Mouse (Mus musculus): ENCODE results near the gene Sin3a. TPM values are rescaled to one million over a fixed set of nuclear protein-coding genes. Genes with fewer than 3 reads are reported as not detected.

Sin3a gene
- 27.9 and 39.6 TPM in 2 replicates for total RNA-seq (2014; rRNA removed; ENCODE audit: low replicate concordance)
- 9.7 and 12.1 TPM in 2 replicates for polyA plus RNA-seq (2015; fragmentation: Nextera tagmentation; extraction: Ambion mirVana)

DNA sequence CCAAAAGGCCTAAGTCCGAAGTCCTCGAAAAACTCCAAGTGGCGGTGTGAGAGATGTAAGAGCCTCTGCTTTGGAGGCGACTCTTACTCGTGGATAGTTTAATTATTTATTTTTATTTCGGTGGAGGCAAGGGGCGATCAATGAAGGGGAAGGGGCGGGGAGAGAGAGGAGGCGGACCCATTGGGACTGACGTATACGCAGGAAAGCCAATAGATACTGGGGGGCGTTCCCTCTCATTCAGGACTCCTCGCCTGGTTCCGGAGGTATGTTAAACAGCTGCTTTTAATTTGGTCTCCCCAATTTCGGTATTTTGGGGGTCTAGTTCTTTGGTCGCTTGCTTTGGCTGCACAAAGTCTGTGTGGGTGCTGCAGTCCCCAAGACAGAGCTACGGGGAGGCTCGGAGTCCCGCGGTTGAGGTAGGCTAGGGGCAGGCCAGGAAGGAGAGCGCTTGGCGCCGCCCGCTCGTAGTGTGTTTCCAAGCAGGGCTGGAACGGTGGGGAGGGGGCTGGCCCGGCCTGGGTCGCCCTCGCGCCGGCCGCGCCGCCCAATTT is at the start of gene Sin3a:
TSS of gene Sin3a (plus strand) at position 240 of the 551 bp plus-strand sequence.
- H3K9ac ChIP-seq (replicated peaks; ENCODE audit: low read depth, low read length): peak within 1 kb of the TSS; percentile 71
- ATAC-seq (ENCODE audit: insufficient read depth, low read depth) (no peak), DNase-seq (ENCODE audit: low spot score) (peak; percentile 84)
- H3K4me1 ChIP-seq (ENCODE audit: control insufficient read depth, insufficient read depth): peaks cover 11% of the 10 kb centered on the region
- H3K9me3 ChIP-seq (replicated peaks; ENCODE audit: control insufficient read depth, low read length): no peaks in the 10 kb centered on the region
- no peaks in the 10 kb centered on the region for H3K27me3 ChIP-seq (ENCODE audit: control insufficient read depth, insufficient read depth, low read length)
- H3K27ac ChIP-seq (ENCODE audit: low read depth): peak within 1 kb of the TSS; percentile 99
- H3K36me3 ChIP-seq (replicated peaks; ENCODE audit: control insufficient read depth, insufficient read depth, low read length): no peaks in the 10 kb centered on the region
- peak within 1 kb of the TSS; percentile 96 for H3K4me2 ChIP-seq (ENCODE audit: low read depth, low read length)
- WGBS: under 1% methylated on average over 33 of the region's 34 CpGs
- peak within 1 kb of the TSS; percentile 88 for H3K4me3 ChIP-seq (ENCODE audit: low read depth, low read length)
- TF ChIP-seq EP300 (IDR thresholded peaks at IDR 0.05; ENCODE audit: low read depth): no peak
- TF ChIP-seq CTCF (IDR thresholded peaks at IDR 0.05; ENCODE audit: low read depth): no peak

DNA sequence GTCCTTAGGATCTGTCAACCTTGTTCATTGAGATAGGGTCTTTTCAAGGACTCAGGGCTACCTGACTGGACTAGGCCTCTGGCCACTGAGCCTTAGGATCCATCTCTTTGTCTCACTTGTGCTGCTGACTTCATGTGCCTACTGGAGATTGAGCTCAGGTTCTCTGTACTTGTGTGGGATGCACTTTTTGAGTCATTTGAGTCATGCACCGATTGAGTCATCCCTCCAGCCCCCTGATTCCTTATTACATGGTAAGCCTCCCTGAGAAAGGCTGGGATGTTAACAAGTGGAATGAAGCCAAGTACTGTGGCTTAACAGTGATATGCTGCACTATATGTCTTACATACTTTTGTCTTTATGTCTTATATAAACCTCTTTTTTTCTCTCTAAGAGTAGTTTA is 40.1 kb upstream of the Sin3a start:
- no peak overlapping the region for H3K9ac ChIP-seq (replicated peaks; ENCODE audit: low read depth, low read length)
- peaks cover 53% of the 10 kb centered on the region for H3K36me3 ChIP-seq (replicated peaks; ENCODE audit: control insufficient read depth, insufficient read depth, low read length)
- H3K4me3 ChIP-seq (ENCODE audit: low read depth, low read length): no peak overlapping the region
- 88% methylated on average over 1 of the region's 1 CpGs for WGBS
- H3K9me3 ChIP-seq (replicated peaks; ENCODE audit: control insufficient read depth, low read length): no peaks in the 10 kb centered on the region
- H3K4me1 ChIP-seq (ENCODE audit: control insufficient read depth, insufficient read depth): no peaks in the 10 kb centered on the region
- ATAC-seq (ENCODE audit: insufficient read depth, low read depth) (no peak), DNase-seq (ENCODE audit: low spot score) (no peak)
- no peaks in the 10 kb centered on the region for H3K27me3 ChIP-seq (ENCODE audit: control insufficient read depth, insufficient read depth, low read length)
- H3K4me2 ChIP-seq (ENCODE audit: low read depth, low read length): no peak overlapping the region
- no peak for TF ChIP-seq CTCF (IDR thresholded peaks at IDR 0.05; ENCODE audit: low read depth)
- TF ChIP-seq EP300 (IDR thresholded peaks at IDR 0.05; ENCODE audit: low read depth): no peak
- no peak overlapping the region for H3K27ac ChIP-seq (ENCODE audit: low read depth)

DNA sequence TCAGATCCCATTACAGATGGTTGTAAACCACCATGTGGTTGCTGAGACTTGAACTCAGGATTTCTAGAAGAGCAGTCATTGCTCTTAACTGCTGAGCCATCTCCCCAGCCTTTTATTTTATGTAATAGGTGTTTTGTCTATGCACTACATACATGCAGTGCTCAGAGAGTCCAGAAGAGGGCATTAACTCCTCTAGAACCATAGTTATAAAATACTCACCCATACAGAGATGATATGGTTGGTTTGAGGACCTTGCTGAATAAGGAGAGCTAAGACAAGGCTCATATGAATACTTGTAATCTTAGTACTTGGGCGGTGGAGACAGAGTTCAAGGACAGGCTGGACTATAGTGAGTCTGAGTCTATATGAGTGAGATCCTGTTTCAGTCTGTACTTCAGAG is 15.6 kb upstream of the Sin3a start:
- peaks cover 36% of the 10 kb centered on the region for H3K36me3 ChIP-seq (replicated peaks; ENCODE audit: control insufficient read depth, insufficient read depth, low read length)
- ATAC-seq (ENCODE audit: insufficient read depth, low read depth) (no peak), DNase-seq (ENCODE audit: low spot score) (peak; percentile 26)
- no peaks in the 10 kb centered on the region for H3K27me3 ChIP-seq (ENCODE audit: control insufficient read depth, insufficient read depth, low read length)
- H3K9me3 ChIP-seq (replicated peaks; ENCODE audit: control insufficient read depth, low read length): no peaks in the 10 kb centered on the region
- H3K9ac ChIP-seq (replicated peaks; ENCODE audit: low read depth, low read length): no peak overlapping the region
- 90% methylated on average over 1 of the region's 1 CpGs for WGBS
- H3K4me3 ChIP-seq (ENCODE audit: low read depth, low read length): no peak overlapping the region
- no peaks in the 10 kb centered on the region for H3K4me1 ChIP-seq (ENCODE audit: control insufficient read depth, insufficient read depth)
- no peak overlapping the region for H3K4me2 ChIP-seq (ENCODE audit: low read depth, low read length)
- no peak for TF ChIP-seq EP300 (IDR thresholded peaks at IDR 0.05; ENCODE audit: low read depth)
- peak; percentile 66 for TF ChIP-seq CTCF (IDR thresholded peaks at IDR 0.05; ENCODE audit: low read depth)
- no peak overlapping the region for H3K27ac ChIP-seq (ENCODE audit: low read depth)

DNA sequence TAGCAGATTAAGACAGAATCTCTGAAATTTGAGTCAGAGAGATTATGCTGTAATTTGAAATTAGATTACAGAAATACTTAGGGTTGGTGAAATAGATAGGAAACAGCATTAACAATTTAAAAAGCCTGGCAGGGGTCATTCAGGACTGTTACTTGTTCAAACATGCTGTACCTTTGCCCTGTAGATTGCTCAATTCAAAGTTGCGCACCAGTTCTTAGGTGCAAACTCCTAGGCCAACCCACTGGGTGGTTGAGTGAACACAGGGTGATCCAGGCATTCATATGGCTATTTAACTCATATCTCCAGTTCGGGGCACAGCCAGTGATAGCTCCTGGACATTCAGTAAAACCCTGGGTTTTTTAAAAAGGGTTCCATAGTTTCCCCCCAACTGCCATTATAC is 7.7 kb upstream of the Sin3a start:
- H3K9me3 ChIP-seq (replicated peaks; ENCODE audit: control insufficient read depth, low read length): no peaks in the 10 kb centered on the region
- H3K36me3 ChIP-seq (replicated peaks; ENCODE audit: control insufficient read depth, insufficient read depth, low read length): peaks cover 26% of the 10 kb centered on the region
- no peak overlapping the region for H3K4me3 ChIP-seq (ENCODE audit: low read depth, low read length)
- no peak overlapping the region for H3K9ac ChIP-seq (replicated peaks; ENCODE audit: low read depth, low read length)
- DNase-seq (ENCODE audit: low spot score): no peak
- H3K4me2 ChIP-seq (ENCODE audit: low read depth, low read length): no peak overlapping the region
- no peaks in the 10 kb centered on the region for H3K4me1 ChIP-seq (ENCODE audit: control insufficient read depth, insufficient read depth)
- WGBS: 90% methylated on average over 2 of the region's 2 CpGs
- TF ChIP-seq CTCF (IDR thresholded peaks at IDR 0.05; ENCODE audit: low read depth) (no peak), EP300 (IDR thresholded peaks at IDR 0.05; ENCODE audit: low read depth) (no peak)
- H3K27ac ChIP-seq (ENCODE audit: low read depth): no peak overlapping the region
- no peaks in the 10 kb centered on the region for H3K27me3 ChIP-seq (ENCODE audit: control insufficient read depth, insufficient read depth, low read length)
- ATAC-seq (ENCODE audit: insufficient read depth, low read depth): no peak

DNA sequence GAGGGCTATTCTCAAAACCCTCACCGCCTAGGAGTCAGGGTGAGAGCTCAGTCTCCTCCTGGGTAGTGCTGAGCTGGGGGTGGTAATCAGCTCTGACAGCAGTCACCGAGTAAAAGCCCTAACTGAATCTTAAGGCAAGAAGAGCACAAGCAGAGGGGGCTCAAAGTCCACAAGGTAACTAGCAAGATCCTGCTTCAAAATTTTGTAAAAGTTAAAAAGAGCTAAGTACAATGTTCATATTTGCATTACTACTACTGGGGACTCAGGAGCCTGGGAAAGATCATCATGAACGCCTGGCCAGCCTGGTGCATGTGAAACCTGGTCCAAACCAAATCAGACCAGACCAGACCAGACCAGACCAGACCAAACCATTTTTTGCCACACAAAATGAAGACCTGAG is 3.6 kb upstream of the Sin3a start:
- TF ChIP-seq CTCF (IDR thresholded peaks at IDR 0.05; ENCODE audit: low read depth): no peak
- TF ChIP-seq EP300 (IDR thresholded peaks at IDR 0.05; ENCODE audit: low read depth): no peak
- no peaks in the 10 kb centered on the region for H3K27me3 ChIP-seq (ENCODE audit: control insufficient read depth, insufficient read depth, low read length)
- no peaks in the 10 kb centered on the region for H3K4me1 ChIP-seq (ENCODE audit: control insufficient read depth, insufficient read depth)
- peaks cover 3% of the 10 kb centered on the region; the same call in 1 of the 2 replicates for H3K36me3 ChIP-seq (replicated peaks; ENCODE audit: control insufficient read depth, insufficient read depth, low read length)
- no peaks in the 10 kb centered on the region for H3K9me3 ChIP-seq (replicated peaks; ENCODE audit: control insufficient read depth, low read length)
- H3K9ac ChIP-seq (replicated peaks; ENCODE audit: low read depth, low read length): no peak overlapping the region
- WGBS: 49% methylated on average over 3 of the region's 3 CpGs
- no peak overlapping the region for H3K4me2 ChIP-seq (ENCODE audit: low read depth, low read length)
- no peak overlapping the region for H3K4me3 ChIP-seq (ENCODE audit: low read depth, low read length)
- H3K27ac ChIP-seq (ENCODE audit: low read depth): no peak overlapping the region
- ATAC-seq (ENCODE audit: insufficient read depth, low read depth): no peak
- DNase-seq (ENCODE audit: low spot score): no peak

DNA sequence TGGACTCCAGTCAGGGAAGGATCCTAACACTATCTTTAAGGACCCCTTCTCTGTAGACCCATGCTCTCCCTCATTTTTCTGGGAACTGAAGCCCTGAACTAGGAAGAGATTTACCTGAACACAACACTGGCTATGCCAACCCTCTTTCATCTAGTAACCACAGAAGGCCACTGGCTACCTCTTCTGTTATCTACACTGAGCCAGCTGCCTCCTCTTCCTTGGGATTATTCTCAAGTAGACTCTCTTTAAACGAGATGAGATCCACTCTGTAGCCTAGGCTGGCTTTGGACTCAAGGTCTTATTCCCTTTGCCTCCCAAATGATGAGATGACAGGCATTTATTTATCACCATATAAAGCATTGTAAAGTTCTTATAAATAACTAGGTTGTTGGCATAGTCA is 1.6 kb upstream of the Sin3a start:
- Histone ChIP-seq H3K4me2 (ENCODE audit: low read depth, low read length) (no peak overlapping the region), H3K27me3 (ENCODE audit: control insufficient read depth, insufficient read depth, low read length) (no peaks in the 10 kb centered on the region), H3K4me1 (ENCODE audit: control insufficient read depth, insufficient read depth) (peaks cover 10% of the 10 kb centered on the region), H3K27ac (ENCODE audit: low read depth) (no peak overlapping the region), H3K36me3 (replicated peaks; ENCODE audit: control insufficient read depth, insufficient read depth, low read length) (no peaks in the 10 kb centered on the region), H3K9me3 (replicated peaks; ENCODE audit: control insufficient read depth, low read length) (no peaks in the 10 kb centered on the region), H3K9ac (replicated peaks; ENCODE audit: low read depth, low read length) (no peak overlapping the region), H3K4me3 (ENCODE audit: low read depth, low read length) (no peak overlapping the region)
- DNase-seq (ENCODE audit: low spot score) (no peak), ATAC-seq (ENCODE audit: insufficient read depth, low read depth) (no peak)
- TF ChIP-seq CTCF (IDR thresholded peaks at IDR 0.05; ENCODE audit: low read depth) (no peak), EP300 (IDR thresholded peaks at IDR 0.05; ENCODE audit: low read depth) (no peak)
- 21% methylated on average over 1 of the region's 1 CpGs for WGBS
